Comparison of ENCODE assay signal across 17 mouse cellular contexts in the genomic region with DNA sequence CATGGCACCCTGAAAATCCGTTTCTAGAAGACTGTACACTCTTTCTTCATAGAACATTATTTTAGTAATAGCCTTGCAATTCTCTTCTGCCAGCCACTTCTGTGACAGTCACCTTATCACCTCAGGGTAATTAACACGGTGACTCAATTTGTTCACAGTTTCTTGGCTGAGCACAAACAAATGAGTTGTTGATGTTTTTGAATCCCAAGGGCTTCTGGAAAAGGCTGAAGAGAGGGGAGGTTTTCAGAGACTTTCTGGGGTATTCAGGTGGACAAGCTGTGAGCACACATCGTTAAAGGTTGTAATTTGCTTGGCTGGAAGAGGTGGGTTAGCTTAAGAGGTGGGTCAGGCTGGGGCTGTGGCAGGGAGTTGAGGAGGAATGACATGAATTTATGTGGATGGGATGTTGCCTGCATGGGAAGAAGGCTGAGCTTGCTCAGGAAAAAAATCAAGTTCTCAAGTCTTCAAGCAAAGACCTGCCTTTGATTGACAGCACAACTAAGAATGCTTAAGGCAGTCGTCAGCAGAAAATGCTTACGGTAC.
DNase-seq lines count a peak whose midpoint lies in the region; ATAC-seq and TF ChIP-seq lines count a peak whose summit lies in the region.
"Had no signal": no experiment of that assay in that cellular context is flagged by ENCODE, and none has a peak within 500 bp of the region (broad histone marks: within the 10 kb centered on the region; RNA-seq: fewer than 3 reads in every experiment).

No protein-coding gene starts in this region.

- H3K27me3 ChIP-seq in heart, embryonic 10.5 days (ENCODE audit: insufficient read depth, poor library complexity, severe bottlenecking): no peaks in the 10 kb centered on the region
- no peaks in the 10 kb centered on the region for H3K27me3 ChIP-seq in forebrain, embryonic 13.5 days
- H3K27me3 ChIP-seq in neural tube, embryonic 14.5 days (ENCODE audit: control insufficient read depth, insufficient read depth, low read length): no peaks in the 10 kb centered on the region
- H3K27me3 ChIP-seq in intestine, postnatal 0 days (replicated peaks; ENCODE audit: control insufficient read depth, insufficient read depth, low read length): no peaks in the 10 kb centered on the region
- H3K27me3 ChIP-seq: heart, embryonic 15.5 days; intestine, embryonic 15.5 days had no signal

- no peak overlapping the region for H3K27ac ChIP-seq in heart, embryonic 10.5 days
- no peak overlapping the region for H3K27ac ChIP-seq in forebrain, embryonic 13.5 days
- 0 out of 2 replicates have a peak overlapping the region, but pooled peaks have one; percentile 7 for H3K27ac ChIP-seq in neural tube, embryonic 14.5 days (ENCODE audit: low read depth, low read length)
- no peak overlapping the region for H3K27ac ChIP-seq in intestine, postnatal 0 days (ENCODE audit: low read depth, low read length)
- H3K27ac ChIP-seq: embryonic facial prominence, embryonic 10.5 days; heart, embryonic 15.5 days; hindbrain, embryonic 14.5 days; intestine, embryonic 15.5 days had no signal

- 58% methylated on average over 5 of the region's 5 CpGs for WGBS in heart, embryonic 10.5 days
- WGBS in forebrain, embryonic 13.5 days: 31% methylated on average over 5 of the region's 5 CpGs
- WGBS in neural tube, embryonic 14.5 days: 34% methylated on average over 5 of the region's 5 CpGs
- WGBS in intestine, postnatal 0 days: 64% methylated on average over 5 of the region's 5 CpGs

- no peaks in the 10 kb centered on the region for H3K4me1 ChIP-seq in heart, embryonic 10.5 days
- H3K4me1 ChIP-seq in forebrain, embryonic 13.5 days: peaks cover 12% of the 10 kb centered on the region
- 0 out of 2 replicates have a peak, but pooled peaks cover 6% of the 10 kb centered on the region for H3K4me1 ChIP-seq in neural tube, embryonic 14.5 days (ENCODE audit: control insufficient read depth, insufficient read depth, low read length)
- no peaks in the 10 kb centered on the region for H3K4me1 ChIP-seq in intestine, postnatal 0 days (replicated peaks; ENCODE audit: control insufficient read depth, insufficient read depth, low read length)
- H3K4me1 ChIP-seq: embryonic facial prominence, embryonic 10.5 days; heart, embryonic 15.5 days; intestine, embryonic 15.5 days had no signal

- peak; percentile 55; the same call in 1 of the 2 replicates for ATAC-seq in forebrain, embryonic 13.5 days
- ATAC-seq in neural tube, embryonic 14.5 days (ENCODE audit: low read depth): no peak
- ATAC-seq in intestine, postnatal 0 days: no peak
- ATAC-seq: intestine, embryonic 15.5 days had no signal

- H3K36me3 ChIP-seq in heart, embryonic 10.5 days: no peaks in the 10 kb centered on the region
- H3K36me3 ChIP-seq in forebrain, embryonic 13.5 days (ENCODE audit: poor library complexity, severe bottlenecking): no peaks in the 10 kb centered on the region
- H3K36me3 ChIP-seq in neural tube, embryonic 14.5 days (ENCODE audit: control insufficient read depth, insufficient read depth, low read length): no peaks in the 10 kb centered on the region
- H3K36me3 ChIP-seq in intestine, postnatal 0 days (ENCODE audit: control insufficient read depth, insufficient read depth): no peaks in the 10 kb centered on the region
- H3K36me3 ChIP-seq: embryonic facial prominence, embryonic 10.5 days; intestine, embryonic 15.5 days had no signal

- no peak overlapping the region for H3K4me2 ChIP-seq in forebrain, embryonic 13.5 days
- no peak overlapping the region for H3K4me2 ChIP-seq in neural tube, embryonic 14.5 days (ENCODE audit: low read depth, low read length)
- no peak overlapping the region for H3K4me2 ChIP-seq in intestine, postnatal 0 days (replicated peaks; ENCODE audit: low read depth)
- H3K4me2 ChIP-seq: heart, embryonic 11.5 days; heart, embryonic 15.5 days; hindbrain, embryonic 14.5 days; intestine, embryonic 15.5 days had no signal

- DNase-seq in heart, adult 11 months: peak; percentile 87
- no peak for DNase-seq in heart, embryonic 10.5 days (ENCODE audit: low spot score)
- peak; percentile 66 for DNase-seq in brain, embryonic 14.5 days (ENCODE audit: low read depth)
- DNase-seq: adrenal gland, adult 2 months; adrenal gland, postnatal 25 days; cerebellum, adult 2 months; cerebellum, postnatal 10 days; gastrocnemius, postnatal 36 days; heart, postnatal 14 days had no signal

- H3K9me3 ChIP-seq in heart, embryonic 10.5 days: no peaks in the 10 kb centered on the region
- H3K9me3 ChIP-seq in forebrain, embryonic 13.5 days (replicated peaks): no peaks in the 10 kb centered on the region
- no peaks in the 10 kb centered on the region for H3K9me3 ChIP-seq in neural tube, embryonic 14.5 days (ENCODE audit: control insufficient read depth, low read length)
- H3K9me3 ChIP-seq in intestine, postnatal 0 days (ENCODE audit: control insufficient read depth): no peaks in the 10 kb centered on the region
- H3K9me3 ChIP-seq: embryonic facial prominence, embryonic 10.5 days; heart, embryonic 15.5 days; intestine, embryonic 15.5 days had no signal

- no peak for TF ChIP-seq POLR2A in brain, embryonic 14.5 days (IDR thresholded peaks at IDR 0.05; ENCODE audit: borderline replicate concordance, extremely low read depth, insufficient read depth, insufficient read length, poor library complexity, severe bottlenecking)

- H3K9ac ChIP-seq in forebrain, embryonic 13.5 days: no peak overlapping the region
- H3K9ac ChIP-seq in neural tube, embryonic 14.5 days (replicated peaks; ENCODE audit: low read depth, low read length): no peak overlapping the region
- H3K9ac ChIP-seq in intestine, postnatal 0 days (ENCODE audit: low read depth, low read length): no peak overlapping the region
- H3K9ac ChIP-seq: heart, embryonic 15.5 days; hindbrain, embryonic 14.5 days; intestine, embryonic 15.5 days had no signal

- H3K4me3 ChIP-seq in heart, embryonic 10.5 days: no peak overlapping the region
- H3K4me3 ChIP-seq in forebrain, embryonic 13.5 days: no peak overlapping the region
- no peak overlapping the region for H3K4me3 ChIP-seq in neural tube, embryonic 14.5 days (ENCODE audit: low read depth, low read length)
- no peak overlapping the region for H3K4me3 ChIP-seq in intestine, postnatal 0 days (ENCODE audit: low read depth, low read length)
- H3K4me3 ChIP-seq: embryonic facial prominence, embryonic 10.5 days; heart, embryonic 15.5 days; intestine, embryonic 15.5 days had no signal

- TF ChIP-seq CTCF in brain, embryonic 14.5 days (IDR thresholded peaks at IDR 0.05; ENCODE audit: borderline replicate concordance, extremely low read depth, insufficient read depth, insufficient read length): no peak
- TF ChIP-seq CTCF in intestine, postnatal 0 days (IDR thresholded peaks at IDR 0.05; ENCODE audit: low read depth): no peak
